In the genomic region with DNA sequence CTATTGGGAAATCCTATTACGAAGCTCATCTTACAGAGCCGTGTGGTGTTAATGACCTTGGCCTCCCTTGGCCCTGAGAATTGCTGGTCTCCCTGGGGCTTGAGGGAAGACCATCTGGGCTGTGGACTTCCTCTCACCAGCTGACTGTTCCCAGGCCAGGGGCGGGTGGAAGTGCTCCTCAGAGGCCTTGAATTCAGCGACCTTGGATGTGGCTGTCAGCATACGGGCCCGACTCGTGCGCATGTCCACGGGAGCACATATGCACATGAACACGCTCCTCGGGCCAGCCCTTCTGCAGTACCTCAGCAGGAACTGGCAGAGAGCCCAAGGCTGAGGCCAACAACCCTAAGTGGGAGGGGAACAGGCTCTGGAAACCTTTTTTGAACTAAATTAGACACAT, we compare ENCODE assay signal across 9 mouse cellular contexts.
DNase-seq lines count a peak whose midpoint lies in the region; ATAC-seq and TF ChIP-seq lines count a peak whose summit lies in the region.
"Had no signal": no experiment of that assay in that cellular context is flagged by ENCODE, and none has a peak within 500 bp of the region (broad histone marks: within the 10 kb centered on the region; RNA-seq: fewer than 3 reads in every experiment).

No protein-coding gene starts in this region.

- H3K4me1 ChIP-seq in intestine, embryonic 14.5 days (replicated peaks; ENCODE audit: control insufficient read depth, insufficient read depth, low read length) = no peaks in the 10 kb centered on the region
- H3K4me1 ChIP-seq in intestine, postnatal 0 days (replicated peaks; ENCODE audit: control insufficient read depth, insufficient read depth, low read length) = no peaks in the 10 kb centered on the region

- 48% methylated on average over 11 of the region's 11 CpGs for WGBS in intestine, embryonic 14.5 days
- WGBS in intestine, postnatal 0 days = 58% methylated on average over 11 of the region's 11 CpGs

- no peak overlapping the region for H3K27ac ChIP-seq in intestine, embryonic 14.5 days (ENCODE audit: low read depth)
- H3K27ac ChIP-seq in intestine, postnatal 0 days (ENCODE audit: low read depth, low read length) = no peak overlapping the region
- no peak overlapping the region for H3K27ac ChIP-seq in left cerebral cortex, adult 2 months
- H3K27ac ChIP-seq: lung, embryonic 15.5 days had no signal

- no peak for DNase-seq in intestine, embryonic 14.5 days (ENCODE audit: low spot score)
- peak; percentile 16 to 60 for DNase-seq in adrenal gland, postnatal 4 days (ENCODE audit: low spot score in 2 of 2)
- DNase-seq in heart, adult 9 months (ENCODE audit: low spot score in 2 of 2) = peak; percentile 20 to 24
- DNase-seq in lung, adult 18-20 months = peak; percentile 17 to 18
- DNase-seq in frontal cortex, postnatal 25 days (ENCODE audit: low spot score in 2 of 2) = no peak
- DNase-seq in left cerebral cortex, adult 2 months (ENCODE audit: extremely low spot score in 1 of 2, low spot score in 2 of 2) = no peak
- DNase-seq in T-cell, adult 2 months (ENCODE audit: low spot score) = no peak

- no peaks in the 10 kb centered on the region for H3K36me3 ChIP-seq in intestine, embryonic 14.5 days (ENCODE audit: control insufficient read depth, insufficient read depth, low read length)
- H3K36me3 ChIP-seq in intestine, postnatal 0 days (ENCODE audit: control insufficient read depth, insufficient read depth) = no peaks in the 10 kb centered on the region
- H3K36me3 ChIP-seq: lung, embryonic 15.5 days had no signal

- TF ChIP-seq CTCF in intestine, postnatal 0 days (IDR thresholded peaks at IDR 0.05; ENCODE audit: low read depth) = no peak
- no peak for TF ChIP-seq CTCF in left cerebral cortex, adult 2 months (IDR thresholded peaks at IDR 0.05)

- H3K27me3 ChIP-seq in intestine, embryonic 14.5 days (replicated peaks; ENCODE audit: control insufficient read depth, insufficient read depth, low read length) = no peaks in the 10 kb centered on the region
- H3K27me3 ChIP-seq in intestine, postnatal 0 days (replicated peaks; ENCODE audit: control insufficient read depth, insufficient read depth, low read length) = no peaks in the 10 kb centered on the region
- H3K27me3 ChIP-seq: lung, embryonic 15.5 days had no signal

- H3K9me3 ChIP-seq in intestine, embryonic 14.5 days (ENCODE audit: control insufficient read depth, low read length) = no peaks in the 10 kb centered on the region
- H3K9me3 ChIP-seq in intestine, postnatal 0 days (ENCODE audit: control insufficient read depth) = no peaks in the 10 kb centered on the region
- H3K9me3 ChIP-seq: lung, embryonic 15.5 days had no signal

- ATAC-seq in intestine, embryonic 14.5 days (replicated peaks; ENCODE audit: low FRiP score, low TSS enrichment, low read depth) = 0 out of 2 replicates have a peak, but pooled peaks have one; percentile 53
- no peak for ATAC-seq in intestine, postnatal 0 days

- no peak overlapping the region for H3K9ac ChIP-seq in intestine, embryonic 14.5 days (ENCODE audit: low read length)
- no peak overlapping the region for H3K9ac ChIP-seq in intestine, postnatal 0 days (ENCODE audit: low read depth, low read length)
- H3K9ac ChIP-seq: lung, embryonic 15.5 days had no signal

- H3K4me3 ChIP-seq in intestine, embryonic 14.5 days (ENCODE audit: low read depth, low read length) = no peak overlapping the region
- no peak overlapping the region for H3K4me3 ChIP-seq in intestine, postnatal 0 days (ENCODE audit: low read depth, low read length)
- no peak overlapping the region for H3K4me3 ChIP-seq in left cerebral cortex, adult 2 months
- H3K4me3 ChIP-seq: lung, embryonic 15.5 days had no signal

- no peak overlapping the region for H3K4me2 ChIP-seq in intestine, embryonic 14.5 days (ENCODE audit: low read length)
- no peak overlapping the region for H3K4me2 ChIP-seq in intestine, postnatal 0 days (replicated peaks; ENCODE audit: low read depth)
- H3K4me2 ChIP-seq: lung, embryonic 15.5 days had no signal

- intact Hi-C loops in left cerebral cortex, adult 2 months (cut with DNase I) = no loop called here

Comparison
In these comparisons a context has a peak if more than half of its experiments do, and no peak if none do; other contexts are left out.
1. DNase-seq: peak in adrenal gland, postnatal 4 days (2 of 2), heart, adult 9 months (2 of 2) and lung, adult 18-20 months (2 of 2); none in intestine, embryonic 14.5 days (single experiment), frontal cortex, postnatal 25 days (0 of 2), left cerebral cortex, adult 2 months (0 of 2) and T-cell, adult 2 months (single experiment).